Mouse (Mus musculus) liver, postnatal 0 days (tissue): ENCODE results near the gene Prdm2. TPM values are rescaled to one million over a fixed set of nuclear protein-coding genes. Genes with fewer than 3 reads are reported as not detected.

Source experiments
- ATAC-seq: fragments of 200-750 bp; cut with Nextera tagmentation; 2 replicates; pipeline ENCODE4 v1.8.0; 2017; ENCODE audit warnings: mild to moderate bottlenecking, moderate library complexity
- DNase-seq: peaks from one replicate; pipeline ENCODE4 v3.0.0-alpha.2; 2016
- H3K27ac ChIP-seq: fragments of 300-500 bp; sonication (generic); 2 replicates; pipeline ENCODE4 v1.5.1; 2014; ENCODE audit warnings: antibody characterized with exemption, moderate library complexity, mild to moderate bottlenecking, low read depth
- H3K27me3 ChIP-seq: fragments of 300-500 bp; sonication (generic); 2 replicates; pipeline ENCODE4 v1.6.1; 2014; ENCODE audit warnings: low read length, control low read depth, mixed read lengths; ENCODE audit not compliant: insufficient read depth
- H3K36me3 ChIP-seq: fragments of 300-500 bp; sonication (generic); replicated peaks from 2 replicates; pipeline ENCODE4 v1.6.1; 2014; ENCODE audit warnings: mild to moderate bottlenecking, control low read depth, low read length, moderate library complexity, mixed read lengths; ENCODE audit not compliant: insufficient read depth
- H3K4me1 ChIP-seq: fragments of 300-500 bp; sonication (generic); 2 replicates; pipeline ENCODE4 v1.6.1; 2014; ENCODE audit warnings: antibody characterized with exemption, mild to moderate bottlenecking, control low read depth; ENCODE audit not compliant: insufficient read depth
- H3K4me2 ChIP-seq: fragments of 300-500 bp; sonication (generic); 2 replicates; pipeline ENCODE4 v1.6.1; 2014; ENCODE audit warnings: low read depth, mild to moderate bottlenecking, low read length, moderate library complexity, mixed read lengths
- H3K4me3 ChIP-seq: fragments of 300-500 bp; sonication (generic); 2 replicates; pipeline ENCODE4 v1.5.1; 2014; ENCODE audit warnings: low read depth, low read length
- H3K9ac ChIP-seq: fragments of 300-500 bp; sonication (generic); replicated peaks from 2 replicates; pipeline ENCODE4 v1.6.1; 2014; ENCODE audit warnings: mild to moderate bottlenecking, moderate library complexity
- H3K9me3 ChIP-seq: fragments of 300-500 bp; sonication (generic); 2 replicates; pipeline ENCODE4 v1.6.1; 2016; ENCODE audit warnings: mild to moderate bottlenecking, control low read depth, low read length, mixed read lengths
- CTCF ChIP-seq: sonication (generic); IDR thresholded peaks from 2 replicates; pipeline ENCODE4 v1.5.1; 2016; ENCODE audit warnings: antibody characterized with exemption, low read depth
- EP300 ChIP-seq: IDR thresholded peaks from 2 replicates; pipeline ENCODE4 v1.6.1; 2016; ENCODE audit warnings: antibody characterized with exemption, low read depth, mild to moderate bottlenecking
- WGBS: fragments of 180-500 bp; shearing (Covaris S2); extraction: QIAGEN DNeasy Blood & Tissue Kit; methylation state at CpG from one replicate; pipeline ENCODE4 v1.1.7; 2014; ENCODE audit not compliant: insufficient replicate concordance; 5-methylcytosine and 5-hydroxymethylcytosine counted together
- polyA plus RNA-seq: library from polyadenylated mRNA; unstranded; fragments of >200 nt; fragmentation: Nextera tagmentation; extraction: Ambion mirVana; gene quantifications from 2 replicates; pipeline ENCODE4 v1.2.1, GENCODE M21; 2015

Gene Prdm2
- polyA plus RNA-seq, 1 experiment from 2014 or later, result 4.1 TPM

DNA sequence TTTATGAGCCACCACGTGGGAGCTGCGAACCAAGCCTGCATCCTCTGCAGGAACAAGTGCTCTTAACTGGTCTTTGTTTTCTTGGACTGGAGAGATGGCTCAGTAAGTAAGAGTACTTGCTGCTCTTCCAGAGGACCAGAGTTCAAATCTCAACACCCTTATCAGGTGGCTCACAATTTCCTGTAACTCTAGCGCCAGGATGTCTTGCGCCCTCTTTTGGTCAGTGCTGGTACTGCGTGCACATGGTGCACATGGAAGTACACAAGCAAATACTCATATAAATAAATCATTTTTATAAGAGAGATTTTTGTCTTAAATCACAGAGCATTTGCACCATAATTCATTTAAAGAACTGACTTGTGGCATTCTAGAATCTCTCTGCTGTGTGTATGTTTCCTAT is 35.3 kb upstream of the Prdm2 start:
- DNase-seq, result peak; percentile 49
- H3K27ac ChIP-seq, result no peak overlapping the region
- peak; percentile 70 for TF ChIP-seq CTCF
- TF ChIP-seq EP300, result no peak
- H3K4me2 ChIP-seq, result no peak overlapping the region
- 75% methylated on average over 5 of the region's 5 CpGs for WGBS
- H3K27me3 ChIP-seq, result no peaks in the 10 kb centered on the region
- ATAC-seq, result no peak
- H3K9ac ChIP-seq, result no peak overlapping the region
- H3K4me3 ChIP-seq, result no peak overlapping the region
- no peaks in the 10 kb centered on the region for H3K9me3 ChIP-seq
- no peaks in the 10 kb centered on the region for H3K36me3 ChIP-seq
- H3K4me1 ChIP-seq, result no peaks in the 10 kb centered on the region

GRCm38 (mm10) chr4:143241294-143241693 is 28.5 kb upstream of the Prdm2 start:
- Histone ChIP-seq H3K9ac (no peak overlapping the region), H3K4me2 (no peak overlapping the region), H3K9me3 (no peaks in the 10 kb centered on the region), H3K4me3 (no peak overlapping the region), H3K27ac (no peak overlapping the region), H3K36me3 (no peaks in the 10 kb centered on the region), H3K4me1 (no peaks in the 10 kb centered on the region), H3K27me3 (no peaks in the 10 kb centered on the region)
- no peak for DNase-seq
- 71% methylated on average over 8 of the region's 9 CpGs for WGBS
- ATAC-seq, result no peak
- TF ChIP-seq CTCF (no peak), EP300 (no peak)

GRCm38 (mm10) chr4:143239615-143240201 is 26.9 kb upstream of the Prdm2 start:
- H3K27me3 ChIP-seq, result no peaks in the 10 kb centered on the region
- ATAC-seq, result 0 out of 2 replicates have a peak, but pooled peaks have one; percentile 17
- H3K36me3 ChIP-seq, result no peaks in the 10 kb centered on the region
- 56% methylated on average over 9 of the region's 9 CpGs for WGBS
- no peak for DNase-seq
- no peak overlapping the region for H3K9ac ChIP-seq
- no peak overlapping the region for H3K4me2 ChIP-seq
- H3K4me3 ChIP-seq, result no peak overlapping the region
- no peaks in the 10 kb centered on the region for H3K4me1 ChIP-seq
- no peak for TF ChIP-seq EP300
- no peak for TF ChIP-seq CTCF
- H3K27ac ChIP-seq, result no peak overlapping the region
- no peaks in the 10 kb centered on the region; the same call in 1 of the 2 replicates for H3K9me3 ChIP-seq

DNA sequence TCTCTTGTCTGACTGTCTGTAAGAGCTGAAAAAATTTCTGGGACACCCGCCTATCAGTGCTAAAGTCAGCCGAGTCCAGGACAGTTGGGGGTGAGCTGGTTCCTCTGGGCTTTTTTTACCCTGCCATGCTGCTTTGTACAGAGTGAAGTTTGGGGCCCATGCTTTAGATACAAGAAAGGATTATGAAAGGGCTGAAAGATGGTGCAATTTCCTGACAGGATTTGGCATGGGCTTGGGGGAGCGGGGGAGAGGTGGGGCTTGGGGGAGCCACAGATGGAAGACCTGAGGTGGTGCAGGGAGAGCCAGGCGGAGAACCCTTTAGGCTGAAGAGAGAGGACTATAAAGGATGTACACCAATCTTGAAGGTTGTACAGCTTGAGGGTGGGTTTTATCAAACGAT is 26.3 kb upstream of the Prdm2 start:
- H3K4me3 ChIP-seq, result no peak overlapping the region
- ATAC-seq (peak; percentile 12; the same call in 1 of the 2 replicates), DNase-seq (no peak)
- H3K4me1 ChIP-seq, result no peaks in the 10 kb centered on the region
- no peak overlapping the region for H3K27ac ChIP-seq
- H3K9ac ChIP-seq, result no peak overlapping the region
- H3K36me3 ChIP-seq, result no peaks in the 10 kb centered on the region
- no peaks in the 10 kb centered on the region; the same call in 1 of the 2 replicates for H3K9me3 ChIP-seq
- no peaks in the 10 kb centered on the region for H3K27me3 ChIP-seq
- TF ChIP-seq CTCF (no peak), EP300 (no peak)
- peak overlapping the region; percentile 65; the same call in 1 of the 2 replicates for H3K4me2 ChIP-seq
- WGBS, result 65% methylated on average over 5 of the region's 5 CpGs

DNA sequence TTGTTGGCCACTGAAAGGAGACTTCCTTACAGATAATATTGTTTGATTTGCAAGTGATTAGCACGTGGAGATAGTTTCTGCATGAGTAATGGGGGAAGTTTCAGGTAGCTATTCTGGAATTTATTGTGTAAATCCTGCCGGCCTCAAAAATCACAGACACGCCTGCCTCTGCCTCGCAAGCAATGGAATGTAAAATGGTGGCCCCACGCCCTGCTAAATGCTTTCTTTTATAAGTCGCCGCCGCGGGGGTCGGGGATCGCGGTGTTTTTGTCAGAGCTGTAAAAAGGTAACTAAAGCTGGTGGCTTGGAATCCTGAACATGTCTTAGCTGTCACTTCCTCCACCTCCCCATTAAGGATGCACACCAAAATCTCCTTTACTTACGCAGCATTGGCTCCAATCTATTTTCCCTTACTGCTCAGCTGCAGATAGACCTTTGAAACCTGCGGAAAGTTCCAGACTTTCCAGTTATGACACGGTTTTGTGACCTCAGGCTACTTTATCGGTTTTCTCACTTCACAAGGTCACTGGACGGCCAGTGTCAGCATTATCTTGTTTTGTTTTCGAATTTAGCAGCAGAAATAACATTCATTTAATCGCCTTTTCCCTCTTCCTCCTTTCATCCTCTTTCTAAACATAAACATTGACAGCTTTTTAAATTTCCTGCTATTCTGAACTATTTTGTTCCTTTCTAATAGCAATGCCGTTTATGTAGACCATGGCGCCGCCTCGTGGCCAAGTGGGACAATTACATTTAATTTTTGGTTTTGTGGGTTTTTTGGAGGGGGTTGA is 25.6 kb upstream of the Prdm2 start:
- H3K27ac ChIP-seq, result no peak overlapping the region
- peak; percentile 65 for DNase-seq
- H3K27me3 ChIP-seq, result no peaks in the 10 kb centered on the region
- no peaks in the 10 kb centered on the region for H3K4me1 ChIP-seq
- H3K36me3 ChIP-seq, result no peaks in the 10 kb centered on the region
- WGBS, result 15% methylated on average over 23 of the region's 23 CpGs
- H3K9me3 ChIP-seq, result no peaks in the 10 kb centered on the region; the same call in 1 of the 2 replicates
- peak overlapping the region; percentile 24 for H3K4me3 ChIP-seq
- no peak for TF ChIP-seq EP300
- TF ChIP-seq CTCF, result peak; percentile 82
- H3K9ac ChIP-seq, result no peak overlapping the region
- peak overlapping the region; percentile 65 for H3K4me2 ChIP-seq
- peak; percentile 41 for ATAC-seq

DNA sequence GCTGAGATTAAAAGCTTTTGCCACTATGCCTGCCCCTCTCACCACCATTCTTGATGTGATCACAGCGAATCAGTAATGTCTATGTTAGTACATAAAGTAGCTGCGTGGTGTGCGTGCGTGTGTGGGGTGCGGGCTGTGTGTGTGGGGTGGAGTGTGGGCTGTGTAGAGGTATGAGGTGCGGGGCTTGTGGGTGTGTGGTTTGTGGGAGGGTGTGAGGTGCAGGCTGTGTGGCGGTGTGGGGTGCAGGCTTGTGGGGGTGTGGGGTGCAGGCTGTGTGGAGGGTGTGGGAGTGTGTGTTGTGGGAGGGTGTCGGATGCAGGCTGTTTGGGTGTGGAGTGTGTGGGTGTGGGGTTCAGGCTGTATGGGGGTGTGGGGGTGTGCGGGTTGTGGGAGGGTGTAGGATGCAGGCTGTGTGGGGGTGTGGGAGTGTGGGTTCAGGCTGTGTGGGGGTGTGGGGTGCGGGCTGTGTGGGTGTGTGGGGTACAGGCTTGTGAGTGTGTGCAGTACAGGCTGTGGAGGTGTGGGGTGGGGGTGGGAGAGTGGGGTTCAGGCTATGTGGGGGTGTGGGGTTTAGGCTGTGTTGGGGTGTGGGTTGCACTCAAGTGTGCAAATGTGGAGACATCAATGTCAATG is 19.1 kb upstream of the Prdm2 start:
- H3K36me3 ChIP-seq, result no peaks in the 10 kb centered on the region
- ATAC-seq (no peak), DNase-seq (no peak)
- H3K9ac ChIP-seq, result no peak overlapping the region
- no peak overlapping the region for H3K4me2 ChIP-seq
- no peak overlapping the region for H3K4me3 ChIP-seq
- no peaks in the 10 kb centered on the region; the same call in 1 of the 2 replicates for H3K9me3 ChIP-seq
- no peak overlapping the region for H3K27ac ChIP-seq
- WGBS, result 80% methylated on average over 10 of the region's 10 CpGs
- no peaks in the 10 kb centered on the region for H3K27me3 ChIP-seq
- TF ChIP-seq CTCF (no peak), EP300 (no peak)
- H3K4me1 ChIP-seq, result no peaks in the 10 kb centered on the region
